Mouse (Mus musculus): ENCODE data around the gene Olfr1166. TPM values are rescaled to one million over a fixed set of nuclear protein-coding genes. Genes with fewer than 3 reads are reported as not detected.

Gene Olfr1166
- not detected for polyA plus RNA-seq (2017; shearing (Covaris generic))

GRCm38 (mm10) chr2:88128172-88128571 is at the start of gene Olfr1166:
Olfr1166 (minus strand) TSS chr2:88128272.

GRCm38 (mm10) chr2:88155093-88155492 is 27.0 kb upstream of the Olfr1166 start, which contains the start of gene Olfr1167:
Olfr1167 (minus strand) TSS chr2:88155193.

GRCm38 (mm10) chr2:88093866-88094265 is 34.2 kb downstream of the Olfr1166 start, which contains the start of gene Olfr1164:
Olfr1164 (minus strand) TSS chr2:88093966.

Other genes with a start within 250 kb of the Olfr1166 start
- gene Olfr1153, start 233.3 kb downstream of the Olfr1166 start, polyA plus RNA-seq (2017; shearing (Covaris generic)) = not detected
- gene Olfr1154, start 223.1 kb downstream of the Olfr1166 start, polyA plus RNA-seq (2017; shearing (Covaris generic)) = not detected
- not detected for gene Olfr1155, start 183.1 kb downstream of the Olfr1166 start, polyA plus RNA-seq (2017; shearing (Covaris generic))
- gene Olfr1156, start 175.2 kb downstream of the Olfr1166 start, polyA plus RNA-seq (2017; shearing (Covaris generic)) = under 1 TPM; 0.11 to 0.26 TPM
- under 1 TPM in 1 of 2 experiments, not detected in 1; 0.18 TPM for gene Olfr1157, start 160.0 kb downstream of the Olfr1166 start, polyA plus RNA-seq (2017; shearing (Covaris generic))
- gene Olfr74, start 153.6 kb downstream of the Olfr1166 start, polyA plus RNA-seq (2017; shearing (Covaris generic)) = under 1 TPM in 1 of 2 experiments, not detected in 1; 0.60 TPM
- not detected for gene Olfr1158, start 138.2 kb downstream of the Olfr1166 start, polyA plus RNA-seq (2017; shearing (Covaris generic))
- under 1 TPM in 1 of 2 experiments, not detected in 1; 0.04 TPM for gene Olfr1160, start 120.0 kb downstream of the Olfr1166 start, polyA plus RNA-seq (2017; shearing (Covaris generic))
- not detected for gene Olfr1161, start 105.5 kb downstream of the Olfr1166 start, polyA plus RNA-seq (2017; shearing (Covaris generic))
- not detected for gene Olfr73, start 90.6 kb downstream of the Olfr1166 start, polyA plus RNA-seq (2017; shearing (Covaris generic))
- under 1 TPM in 1 of 2 experiments, not detected in 1; 0.10 TPM for gene Olfr1162, start 77.1 kb downstream of the Olfr1166 start, polyA plus RNA-seq (2017; shearing (Covaris generic))
- gene Olfr1163, start 56.4 kb downstream of the Olfr1166 start, polyA plus RNA-seq (2017; shearing (Covaris generic)) = under 1 TPM in 1 of 2 experiments, not detected in 1; 0.80 TPM
- gene Olfr1164, start 34.3 kb downstream of the Olfr1166 start, polyA plus RNA-seq (2017; shearing (Covaris generic)) = not detected
- gene Olfr1167, start 26.9 kb upstream of the Olfr1166 start, polyA plus RNA-seq (2017; shearing (Covaris generic)) = not detected
- not detected for gene Olfr1168, start 53.6 kb upstream of the Olfr1166 start, polyA plus RNA-seq (2017; shearing (Covaris generic))
- not detected for gene Olfr1170, start 100.1 kb upstream of the Olfr1166 start, polyA plus RNA-seq (2017; shearing (Covaris generic))
- gene Olfr1173, start 151.6 kb upstream of the Olfr1166 start, polyA plus RNA-seq (2017; shearing (Covaris generic)) = under 1 TPM in 1 of 2 experiments, not detected in 1; 0.15 TPM
- gene Olfr1174-ps, start 186.9 kb upstream of the Olfr1166 start, polyA plus RNA-seq (2017; shearing (Covaris generic)) = not detected
- under 1 TPM in 1 of 2 experiments, not detected in 1; 0.14 TPM for gene Olfr1175-ps, start 198.9 kb upstream of the Olfr1166 start, polyA plus RNA-seq (2017; shearing (Covaris generic))
- gene Olfr1176, start 208.4 kb upstream of the Olfr1166 start, polyA plus RNA-seq (2017; shearing (Covaris generic)) = under 1 TPM in 1 of 2 experiments, not detected in 1; 0.19 TPM
- gene Olfr1177-ps, start 218.2 kb upstream of the Olfr1166 start, polyA plus RNA-seq (2017; shearing (Covaris generic)) = not detected

Data from inflammation-experienced regulatory T-cells (primary cell).